Mouse (Mus musculus) spleen, adult 2 months (tissue): ENCODE data around the gene Plekha4. TPM values are rescaled to one million over a fixed set of nuclear protein-coding genes. Genes with fewer than 3 reads are reported as not detected.

Source experiments
- DNase-seq, 2 experiments: peaks; one replicate each; pipeline versions ENCODE4 v3.0.0 to v3.0.0-alpha.2; 2012 to 2021; ENCODE audit warnings: low spot score in 2 of 2, low read depth in 1 of 2
- H3K27ac ChIP-seq: fragments of 200-500 bp; 2 replicates; pipeline ENCODE4 v1.5.1; 2012; ENCODE audit warnings: low read length, inconsistent platforms; ENCODE audit not compliant: insufficient read depth
- H3K27me3 ChIP-seq: fragments of 200-500 bp; 2 replicates; pipeline ENCODE4 v1.6.1; 2012; ENCODE audit warnings: mild to moderate bottlenecking, moderate library complexity, low read length, inconsistent platforms; ENCODE audit not compliant: control insufficient read depth, insufficient read depth
- H3K36me3 ChIP-seq: fragments of 200-500 bp; 2 replicates; pipeline ENCODE4 v1.6.1; 2012; ENCODE audit warnings: mild to moderate bottlenecking, low read length, inconsistent platforms; ENCODE audit not compliant: control insufficient read depth, insufficient read depth
- H3K4me1 ChIP-seq: fragments of 200-500 bp; 2 replicates; pipeline ENCODE4 v1.6.1; 2011; ENCODE audit warnings: inconsistent platforms; ENCODE audit not compliant: control insufficient read depth, insufficient read depth, insufficient read length
- H3K4me3 ChIP-seq: fragments of 200-500 bp; 2 replicates; pipeline ENCODE4 v1.5.1; 2011; ENCODE audit warnings: mild to moderate bottlenecking, inconsistent platforms; ENCODE audit not compliant: insufficient read depth, insufficient read length; ENCODE audit errors: extremely low read depth
- CTCF ChIP-seq: fragments of 200-500 bp; IDR thresholded peaks from 2 replicates; pipeline ENCODE4 v1.5.1; 2011; ENCODE audit warnings: mild to moderate bottlenecking, inconsistent platforms; ENCODE audit not compliant: insufficient read depth, insufficient read length, insufficient replicate concordance; ENCODE audit errors: extremely low read depth
- POLR2A ChIP-seq: fragments of 200-500 bp; IDR thresholded peaks from 2 replicates; pipeline ENCODE4 v1.6.1; 2011; ENCODE audit warnings: low read depth, low read length, inconsistent platforms
- WGBS: fragments of 180-500 bp; shearing (Covaris S2); methylation state at CpG from one replicate; pipeline ENCODE4 v1.1.7; 2018; 5-methylcytosine and 5-hydroxymethylcytosine counted together
- polyA plus RNA-seq: library from polyadenylated mRNA; depleted of rRNA; stranded (reverse); fragments of >200 nt; gene quantifications from 2 replicates; pipeline ENCODE4 v1.2.3, GENCODE M21; 2012

Plekha4 gene
- polyA plus RNA-seq, 1 experiment: 6.5 TPM

DNA sequence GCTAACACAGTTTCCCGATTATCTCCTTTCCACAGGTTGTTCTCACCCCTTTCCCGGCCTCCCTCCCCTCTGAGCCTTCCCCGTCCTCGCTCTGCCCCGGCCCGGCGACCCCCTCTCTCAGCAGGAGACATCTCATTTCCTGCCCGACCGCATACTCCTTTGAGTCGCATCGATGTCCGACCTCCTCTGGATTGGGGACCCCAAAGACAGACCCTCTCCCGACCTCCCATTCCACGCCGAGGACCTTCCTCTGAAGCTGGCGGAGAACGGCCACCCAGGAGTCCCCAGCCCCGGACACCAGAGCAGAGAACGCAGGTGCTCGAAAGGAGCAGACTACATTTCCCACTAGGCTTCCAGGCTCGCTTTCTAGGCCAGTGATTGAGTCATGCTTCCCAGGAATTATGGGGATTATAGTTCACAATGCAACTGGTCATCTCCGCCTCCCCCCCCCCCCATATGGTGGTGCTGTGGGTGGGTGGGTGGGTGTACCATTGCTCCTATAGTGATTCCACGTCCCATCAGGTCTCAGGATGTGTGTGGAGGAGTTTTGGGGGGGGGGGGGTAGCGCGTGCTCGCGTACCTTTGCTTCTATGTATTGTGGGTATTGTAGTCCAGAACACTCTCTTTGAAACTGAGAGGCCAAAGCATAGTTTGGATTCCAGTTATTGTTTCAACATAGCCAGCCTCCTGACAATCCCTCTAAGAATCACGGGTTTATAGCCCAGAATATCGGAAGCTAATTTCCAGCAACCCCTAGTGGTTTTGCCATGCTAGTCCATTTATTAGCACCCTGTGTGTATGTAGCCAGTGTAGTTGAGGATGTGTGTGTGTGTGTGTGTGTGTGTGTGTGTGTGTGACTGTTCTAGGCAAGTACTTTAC is 12.3 kb downstream of the Plekha4 start:
- DNase-seq: no peak
- H3K27me3 ChIP-seq: no peaks in the 10 kb centered on the region

GRCm38 (mm10) chr7:45539095-45539494 is 13.0 kb downstream of the Plekha4 start:
- TF ChIP-seq CTCF (no peak), POLR2A (no peak)
- Histone ChIP-seq H3K4me3 (no peak overlapping the region), H3K27ac (no peak overlapping the region), H3K27me3 (no peaks in the 10 kb centered on the region), H3K36me3 (no peaks in the 10 kb centered on the region), H3K4me1 (no peaks in the 10 kb centered on the region)
- DNase-seq: no peak
- WGBS: 91% methylated on average over 3 of the region's 3 CpGs

More for the DNA sequence above, 12.3 kb downstream of the Plekha4 start:
- no peak overlapping the region for H3K27ac ChIP-seq
- H3K36me3 ChIP-seq: no peaks in the 10 kb centered on the region
- no peak for TF ChIP-seq POLR2A
- no peak for TF ChIP-seq CTCF
- WGBS: 11% methylated on average over 29 of the region's 29 CpGs
- no peak overlapping the region; the same call in 1 of the 2 replicates for H3K4me3 ChIP-seq
- H3K4me1 ChIP-seq: no peaks in the 10 kb centered on the region

GRCm38 (mm10) chr7:45540213-45540612 is 14.1 kb downstream of the Plekha4 start:
- DNase-seq: no peak
- Histone ChIP-seq H3K36me3 (no peaks in the 10 kb centered on the region), H3K4me3 (no peak overlapping the region), H3K27ac (no peak overlapping the region), H3K27me3 (no peaks in the 10 kb centered on the region), H3K4me1 (no peaks in the 10 kb centered on the region)
- TF ChIP-seq CTCF (no peak), POLR2A (no peak)
- WGBS: 51% methylated on average over 2 of the region's 2 CpGs

- 86% methylated on average over 1 of the region's 1 CpGs for WGBS
- H3K27ac ChIP-seq: no peak overlapping the region
- no peaks in the 10 kb centered on the region for H3K4me1 ChIP-seq
- TF ChIP-seq POLR2A: no peak
- no peak for TF ChIP-seq CTCF
- no peaks in the 10 kb centered on the region for H3K36me3 ChIP-seq
- no peak for DNase-seq
- H3K4me3 ChIP-seq: no peak overlapping the region
- H3K27me3 ChIP-seq: no peaks in the 10 kb centered on the region
Observed at GRCm38 (mm10) chr7:45544525-45544924, 18.4 kb downstream of the Plekha4 start.

DNA sequence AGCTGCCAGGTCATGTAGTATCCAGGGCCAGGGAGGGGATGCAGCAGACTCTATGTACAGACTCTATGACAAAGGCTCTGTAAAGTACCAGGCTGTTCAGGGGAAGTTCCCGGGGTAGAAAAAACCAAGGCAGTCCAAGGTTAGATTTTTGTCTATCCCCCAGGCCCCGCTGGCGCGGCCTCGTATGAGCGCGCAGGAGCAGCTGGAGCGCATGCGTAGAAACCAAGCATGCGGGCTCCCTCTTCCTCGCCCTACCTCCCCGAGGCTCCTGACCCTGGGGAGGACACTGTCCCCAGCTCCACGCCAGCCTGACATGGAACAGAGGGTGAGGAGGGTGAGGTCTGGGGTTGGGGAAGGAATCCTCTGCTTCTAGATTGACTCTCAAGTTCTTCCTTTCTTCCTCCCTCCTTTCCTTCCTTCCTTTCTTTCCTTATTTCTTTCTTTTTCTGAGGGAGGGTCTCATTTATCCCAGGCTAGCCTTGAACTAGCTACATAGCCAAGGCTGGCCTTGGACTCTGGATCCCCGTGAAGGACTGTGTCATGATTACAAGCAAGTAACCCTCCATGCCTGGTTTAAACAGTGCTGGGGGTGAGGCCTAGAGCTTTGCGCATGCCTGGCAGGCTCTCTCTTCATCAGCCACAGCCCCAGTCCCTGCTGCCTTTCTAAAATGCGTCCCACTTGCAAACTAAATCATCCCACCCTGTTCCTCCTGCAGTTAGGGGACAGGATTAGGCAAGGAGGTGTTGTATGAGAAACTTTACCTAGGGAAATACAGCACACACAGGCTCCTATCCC is 23.7 kb downstream of the Plekha4 start:
- Histone ChIP-seq H3K4me3 (no peak overlapping the region), H3K4me1 (no peaks in the 10 kb centered on the region), H3K27me3 (no peaks in the 10 kb centered on the region), H3K27ac (no peak overlapping the region), H3K36me3 (no peaks in the 10 kb centered on the region)
- DNase-seq: no peak
- 94% methylated on average over 16 of the region's 16 CpGs for WGBS
- TF ChIP-seq POLR2A (no peak), CTCF (no peak)

DNA sequence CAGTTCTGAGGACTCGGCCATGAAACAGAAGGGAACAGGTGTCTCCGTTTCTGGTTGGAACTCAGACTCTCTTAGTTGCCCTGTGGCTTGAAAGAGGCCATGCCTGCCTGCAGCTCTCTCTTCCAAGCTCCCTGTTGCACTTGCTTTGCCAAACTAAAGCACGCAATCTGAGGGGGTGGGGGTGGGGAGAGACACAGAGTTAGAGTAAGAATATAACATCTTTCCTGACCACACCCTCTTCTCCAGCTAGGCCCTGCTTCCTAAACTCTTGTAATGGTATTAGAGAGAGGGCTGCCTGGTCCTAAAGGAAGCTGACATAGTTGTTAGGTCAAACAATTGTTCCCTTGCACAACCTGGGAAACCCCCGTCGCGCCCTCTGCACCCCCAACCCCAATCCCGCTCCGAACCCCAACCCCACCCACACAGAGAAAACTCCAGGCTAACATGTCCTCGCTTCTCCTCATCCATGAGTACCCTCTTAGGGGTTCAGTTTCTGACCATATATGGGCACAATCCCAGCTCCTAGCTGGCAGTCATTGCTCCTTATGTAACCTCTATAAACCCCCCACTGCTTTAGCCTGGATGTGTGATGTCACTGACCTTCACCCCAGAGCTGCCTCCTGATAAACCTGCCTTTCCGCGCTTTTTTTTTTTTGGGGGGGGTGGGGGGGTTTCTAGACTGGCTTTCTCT is 24.8 kb downstream of the Plekha4 start:
- H3K27me3 ChIP-seq: no peaks in the 10 kb centered on the region
- WGBS: 81% methylated on average over 11 of the region's 11 CpGs
- no peaks in the 10 kb centered on the region for H3K4me1 ChIP-seq
- no peak overlapping the region for H3K4me3 ChIP-seq
- no peaks in the 10 kb centered on the region for H3K36me3 ChIP-seq
- no peak for TF ChIP-seq CTCF
- TF ChIP-seq POLR2A: no peak
- H3K27ac ChIP-seq: no peak overlapping the region
- DNase-seq: no peak
